Mouse (Mus musculus) small intestine, adult 2 months (tissue): Measurements from ENCODE around the gene Cfap300. TPM values are rescaled to one million over a fixed set of nuclear protein-coding genes. Genes with fewer than 3 reads are reported as not detected.
A peak's percentile ranks its signal among the peaks of the same experiment; 100 is the strongest.

ENCODE experiments used
- H3K27ac ChIP-seq: fragments of 200-500 bp; 2 replicates; pipeline ENCODE4 v1.5.1; 2012; ENCODE audit warnings: low read depth, low read length, control low read depth, inconsistent platforms; ENCODE audit not compliant: insufficient read depth
- H3K27me3 ChIP-seq: fragments of 200-500 bp; 2 replicates; pipeline ENCODE4 v1.6.1; 2012; ENCODE audit warnings: mild to moderate bottlenecking, moderate library complexity, low read length, inconsistent platforms; ENCODE audit not compliant: control insufficient read depth, insufficient read depth
- H3K36me3 ChIP-seq: fragments of 200-500 bp; 2 replicates; pipeline ENCODE4 v1.6.1; 2012; ENCODE audit warnings: mild to moderate bottlenecking, low read length, control low read depth, inconsistent platforms; ENCODE audit not compliant: control insufficient read depth, insufficient read depth
- H3K4me1 ChIP-seq: fragments of 200-500 bp; 2 replicates; pipeline ENCODE4 v1.6.1; 2012; ENCODE audit warnings: low read length, inconsistent platforms, mixed read lengths; ENCODE audit not compliant: control insufficient read depth, insufficient read depth, insufficient read length
- H3K4me3 ChIP-seq: fragments of 200-500 bp; 2 replicates; pipeline ENCODE4 v1.5.1; 2012; ENCODE audit warnings: low read depth, mild to moderate bottlenecking, control low read depth, inconsistent platforms, low read length, moderate library complexity
- CTCF ChIP-seq: fragments of 200-500 bp; IDR thresholded peaks from 2 replicates; pipeline ENCODE4 v1.5.1; 2012; ENCODE audit warnings: low read depth, mild to moderate bottlenecking, control low read depth, inconsistent platforms, low read length, moderate library complexity, mixed read lengths; ENCODE audit not compliant: insufficient replicate concordance, insufficient read length; ENCODE audit errors: extremely low read depth
- POLR2A ChIP-seq: fragments of 200-500 bp; IDR thresholded peaks from 2 replicates; pipeline ENCODE4 v1.6.1; 2012; ENCODE audit warnings: low read depth, mild to moderate bottlenecking, control low read depth, inconsistent platforms, low read length, moderate library complexity
- WGBS: fragments of 180-500 bp; shearing (Covaris S2); methylation state at CpG from one replicate; pipeline ENCODE4 v1.1.7; 2018; 5-methylcytosine and 5-hydroxymethylcytosine counted together
- polyA plus RNA-seq: library from polyadenylated mRNA; depleted of rRNA; stranded (reverse); fragments of >200 nt; gene quantifications from 2 replicates; pipeline ENCODE4 v1.2.3, GENCODE M21; 2012

Cfap300 gene
- polyA plus RNA-seq, 1 experiment, result 0.37 TPM

GRCm38 (mm10) chr9:8035546-8035945 is 7.1 kb downstream of the Cfap300 start:
- TF ChIP-seq POLR2A, result no peak
- TF ChIP-seq CTCF, result no peak
- 6% methylated on average over 7 of the region's 7 CpGs for WGBS
- Histone ChIP-seq H3K36me3 (no peaks in the 10 kb centered on the region), H3K4me3 (no peak overlapping the region), H3K27me3 (no peaks in the 10 kb centered on the region), H3K4me1 (peaks cover 1% of the 10 kb centered on the region; the same call in 1 of the 2 replicates), H3K27ac (no peak overlapping the region)

- Histone ChIP-seq H3K27me3 (no peaks in the 10 kb centered on the region), H3K4me1 (peaks cover 1% of the 10 kb centered on the region; the same call in 1 of the 2 replicates), H3K27ac (no peak overlapping the region), H3K4me3 (no peak overlapping the region), H3K36me3 (no peaks in the 10 kb centered on the region)
- 46% methylated on average over 4 of the region's 4 CpGs for WGBS
- TF ChIP-seq CTCF (no peak), POLR2A (no peak)
These were observed 7.5 kb downstream of the Cfap300 start for GRCm38 (mm10) chr9:8035091-8035490.

GRCm38 (mm10) chr9:8034143-8034542 is 8.5 kb downstream of the Cfap300 start:
- Histone ChIP-seq H3K36me3 (no peaks in the 10 kb centered on the region), H3K27me3 (no peaks in the 10 kb centered on the region), H3K27ac (no peak overlapping the region), H3K4me3 (no peak overlapping the region), H3K4me1 (peaks cover 1% of the 10 kb centered on the region; the same call in 1 of the 2 replicates)
- TF ChIP-seq CTCF, result no peak
- TF ChIP-seq POLR2A, result no peak
- WGBS, result 36% methylated on average over 1 of the region's 1 CpGs

- WGBS, result 90% methylated on average over 5 of the region's 5 CpGs
- Histone ChIP-seq H3K4me3 (no peak overlapping the region), H3K36me3 (no peaks in the 10 kb centered on the region), H3K27ac (no peak overlapping the region), H3K4me1 (peaks cover 1% of the 10 kb centered on the region; the same call in 1 of the 2 replicates), H3K27me3 (no peaks in the 10 kb centered on the region)
- TF ChIP-seq CTCF (no peak), POLR2A (no peak)
These were observed 9.8 kb downstream of the Cfap300 start for GRCm38 (mm10) chr9:8032847-8033246.

GRCm38 (mm10) chr9:8018609-8019008 is 24.0 kb downstream of the Cfap300 start:
- no peaks in the 10 kb centered on the region for H3K27me3 ChIP-seq
- no peaks in the 10 kb centered on the region for H3K36me3 ChIP-seq
- TF ChIP-seq POLR2A, result no peak
- TF ChIP-seq CTCF, result no peak
- no peak overlapping the region for H3K4me3 ChIP-seq
- 83% methylated on average over 5 of the region's 5 CpGs for WGBS
- no peak overlapping the region for H3K27ac ChIP-seq
- H3K4me1 ChIP-seq, result peaks cover 2% of the 10 kb centered on the region; the same call in 1 of the 2 replicates

- TF ChIP-seq CTCF (no peak), POLR2A (no peak)
- Histone ChIP-seq H3K27ac (no peak overlapping the region), H3K27me3 (no peaks in the 10 kb centered on the region; the same call in 1 of the 2 replicates), H3K36me3 (no peaks in the 10 kb centered on the region), H3K4me1 (peaks cover 2% of the 10 kb centered on the region; the same call in 1 of the 2 replicates), H3K4me3 (no peak overlapping the region)
- 60% methylated on average over 19 of the region's 20 CpGs for WGBS
These were observed 25.2 kb downstream of the Cfap300 start for GRCm38 (mm10) chr9:8017253-8017913.

- peak within 1 kb of the TSS; percentile 97 for H3K4me3 ChIP-seq
- under 1% methylated on average over 78 of the region's 79 CpGs for WGBS
- peaks cover 3% of the 10 kb centered on the region; the same call in 1 of the 2 replicates for H3K4me1 ChIP-seq
- H3K27me3 ChIP-seq, result no peaks in the 10 kb centered on the region; the same call in 1 of the 2 replicates
- H3K27ac ChIP-seq, result peak within 1 kb of the TSS; percentile 85
- peaks cover 10% of the 10 kb centered on the region for H3K36me3 ChIP-seq
- TF ChIP-seq CTCF (no peak), POLR2A (peak; percentile 80)
These were observed 38.1 kb downstream of the Cfap300 start, which contains the start of gene Yap1 for GRCm38 (mm10) chr9:8004370-8004991. Gene Yap1 (minus strand): TSS chr9:8004596.
